ENCODE assay signal across 7 mouse cellular contexts in the genomic region with DNA sequence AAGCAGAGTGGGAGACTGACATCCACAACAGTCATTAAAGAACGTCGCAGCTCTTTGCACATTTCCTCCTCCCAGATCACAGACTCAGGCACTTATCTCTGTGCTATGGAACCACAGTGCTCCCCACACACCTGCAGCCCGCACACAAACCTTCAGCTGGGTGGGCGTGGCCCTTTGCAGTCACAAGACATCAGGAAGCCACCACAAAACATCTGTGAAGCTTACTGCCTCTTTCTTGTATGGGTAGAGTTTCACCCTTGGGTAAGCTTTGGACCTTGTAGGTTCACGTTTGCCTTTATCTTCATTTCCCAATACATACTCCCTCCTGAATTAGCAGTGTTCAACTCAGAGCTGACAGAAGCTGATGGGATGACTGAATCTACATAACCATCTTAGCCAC.
DNase-seq lines count a peak whose midpoint lies in the region; ATAC-seq and TF ChIP-seq lines count a peak whose summit lies in the region.
"Not testable (repeated sequence)": the region's sequence is repeated elsewhere in the genome, so short reads cannot be mapped to it uniquely, and the experiment has no call there.

No protein-coding gene starts in this region.

- peak; percentile 66 for DNase-seq in CD4-positive helper T cell, adult 2 months (ENCODE audit: low read depth, low spot score)
- DNase-seq in MEL-GATA-1-ER (ENCODE audit: extremely low read depth, low read depth) = peak; percentile 25
- peak; percentile 98 for DNase-seq in c-Kit-positive CD71-positive TER-119-negative erythroid progenitor cells, embryonic 14.5 days (ENCODE audit: low read depth)
- peak; percentile 48 for DNase-seq in induced T-regulatory cell, adult 2 months (ENCODE audit: low read depth)
- peak; percentile 3 to 18 for DNase-seq in spleen, adult 2 months (ENCODE audit: low read depth in 1 of 2, low spot score in 2 of 2)
- DNase-seq in thymus, postnatal 10 days (ENCODE audit: low spot score in 2 of 2) = peak; percentile 75 to 81

- H3K36me3 ChIP-seq in spleen, adult 2 months (ENCODE audit: control insufficient read depth, insufficient read depth, low read length) = not testable (repeated sequence)

- 10% methylated on average over 5 of the region's 5 CpGs for WGBS in spleen, adult 2 months

- ATAC-seq in megakaryocyte, adult 5-6 weeks (ENCODE audit: poor library complexity, severe bottlenecking) = peak; percentile 21; the same call in 1 of the 2 replicates

- H3K4me3 ChIP-seq in spleen, adult 2 months (ENCODE audit: extremely low read depth, insufficient read depth, insufficient read length) = not testable (repeated sequence)

- not testable (repeated sequence) for H3K27me3 ChIP-seq in spleen, adult 2 months (ENCODE audit: control insufficient read depth, insufficient read depth, low read length)

- H3K27ac ChIP-seq in spleen, adult 2 months (ENCODE audit: insufficient read depth, low read length) = not testable (repeated sequence)

- not testable (repeated sequence) for TF ChIP-seq POLR2A in spleen, adult 2 months (IDR thresholded peaks at IDR 0.05; ENCODE audit: low read depth, low read length)

- not testable (repeated sequence) for TF ChIP-seq CTCF in spleen, adult 2 months (IDR thresholded peaks at IDR 0.05; ENCODE audit: extremely low read depth, insufficient read depth, insufficient read length, insufficient replicate concordance)

- not testable (repeated sequence) for H3K4me1 ChIP-seq in spleen, adult 2 months (ENCODE audit: control insufficient read depth, insufficient read depth, insufficient read length)

Comparison
In these comparisons a context has a peak if more than half of its experiments do, and no peak if none do; other contexts are left out.
1. DNase-seq: peak in every context shown above with its lines; median percentile 98 in c-Kit-positive CD71-positive TER-119-negative erythroid progenitor cells, embryonic 14.5 days; 78 in thymus, postnatal 10 days; 66 in CD4-positive helper T cell, adult 2 months; 48 in induced T-regulatory cell, adult 2 months; 25 in MEL-GATA-1-ER; 10 in spleen, adult 2 months.